Mouse (Mus musculus) heart, embryonic 13.5 days (tissue): ENCODE measurements around the gene Ncs1. TPM values are rescaled to one million over a fixed set of nuclear protein-coding genes. Genes with fewer than 3 reads are reported as not detected.

Source experiments
- ATAC-seq: fragments of 200-750 bp; cut with Nextera tagmentation; 2 replicates; pipeline ENCODE4 v1.8.0; 2017; ENCODE audit warnings: moderate TSS enrichment; ENCODE audit not compliant: insufficient number of reproducible peaks, low FRiP score, low TSS enrichment; ENCODE audit errors: extremely low read depth
- H3K27ac ChIP-seq: fragments of 300-500 bp; sonication (generic); replicated peaks from 2 replicates; pipeline ENCODE4 v1.5.1; 2015; ENCODE audit warnings: moderate library complexity, mild to moderate bottlenecking, inconsistent platforms
- H3K27me3 ChIP-seq: fragments of 300-500 bp; sonication (generic); replicated peaks from 2 replicates; pipeline ENCODE4 v1.6.1; 2015; ENCODE audit warnings: mild to moderate bottlenecking, inconsistent platforms
- H3K36me3 ChIP-seq: fragments of 300-500 bp; sonication (generic); 2 replicates; pipeline ENCODE4 v1.6.1; 2015; ENCODE audit warnings: mild to moderate bottlenecking, inconsistent platforms
- H3K4me1 ChIP-seq: fragments of 300-500 bp; sonication (generic); 2 replicates; pipeline ENCODE4 v1.6.1; 2015; ENCODE audit warnings: inconsistent platforms
- H3K4me2 ChIP-seq: fragments of 300-500 bp; sonication (generic); 2 replicates; pipeline ENCODE4 v1.6.1; 2015; ENCODE audit warnings: inconsistent platforms, mild to moderate bottlenecking, moderate library complexity
- H3K4me3 ChIP-seq: fragments of 300-500 bp; sonication (generic); 2 replicates; pipeline ENCODE4 v1.5.1; 2015; ENCODE audit warnings: moderate library complexity, mild to moderate bottlenecking, inconsistent platforms
- H3K9ac ChIP-seq: fragments of 300-500 bp; sonication (generic); 2 replicates; pipeline ENCODE4 v1.6.1; 2015; ENCODE audit warnings: inconsistent platforms, mild to moderate bottlenecking, moderate library complexity
- H3K9me3 ChIP-seq: fragments of 300-500 bp; sonication (generic); 2 replicates; pipeline ENCODE4 v1.6.1; 2016; ENCODE audit warnings: inconsistent platforms
- WGBS: fragments of 180-500 bp; shearing (Covaris S2); methylation state at CpG from one replicate; pipeline ENCODE4 v1.1.7; 2015; ENCODE audit warnings: mixed read lengths; 5-methylcytosine and 5-hydroxymethylcytosine counted together
- polyA plus RNA-seq: library from polyadenylated mRNA; unstranded; fragments of >200 nt; fragmentation: Nextera tagmentation; extraction: Ambion mirVana; gene quantifications from 2 replicates; pipeline ENCODE4 v1.2.1, GENCODE M21; 2015

The Ncs1 gene
- polyA plus RNA-seq, 1 experiment from 2014 or later = 36.3 TPM

GRCm38 (mm10) chr2:31259367-31259920 is 13.8 kb downstream of the Ncs1 start:
- H3K4me1 ChIP-seq = peaks cover 93% of the 10 kb centered on the region
- peak overlapping the region; percentile 58 for H3K4me3 ChIP-seq
- H3K27me3 ChIP-seq = no peaks in the 10 kb centered on the region
- no peaks in the 10 kb centered on the region for H3K9me3 ChIP-seq
- WGBS = 20% methylated on average over 9 of the region's 9 CpGs
- peak overlapping the region; percentile 87 for H3K4me2 ChIP-seq
- peak overlapping the region; percentile 96 for H3K27ac ChIP-seq
- peak overlapping the region; percentile 81 for H3K9ac ChIP-seq
- ATAC-seq = no peak
- H3K36me3 ChIP-seq = 0 out of 2 replicates have a peak, but pooled peaks cover 4% of the 10 kb centered on the region

- Histone ChIP-seq H3K4me3 (no peak overlapping the region), H3K27me3 (no peaks in the 10 kb centered on the region), H3K36me3 (0 out of 2 replicates have a peak, but pooled peaks cover 4% of the 10 kb centered on the region), H3K9ac (peak overlapping the region; percentile 47), H3K27ac (peak overlapping the region; percentile 96), H3K4me2 (no peak overlapping the region), H3K4me1 (peaks cover 93% of the 10 kb centered on the region), H3K9me3 (no peaks in the 10 kb centered on the region)
- ATAC-seq = no peak
- WGBS = 77% methylated on average over 8 of the region's 8 CpGs
Measured at GRCm38 (mm10) chr2:31260549-31260948, 14.9 kb downstream of the Ncs1 start.

GRCm38 (mm10) chr2:31263039-31263461 is 17.4 kb downstream of the Ncs1 start:
- Histone ChIP-seq H3K9ac (peak overlapping the region; percentile 65), H3K9me3 (no peaks in the 10 kb centered on the region), H3K36me3 (peaks cover 11% of the 10 kb centered on the region), H3K27me3 (no peaks in the 10 kb centered on the region), H3K27ac (peak overlapping the region; percentile 90), H3K4me1 (peaks cover 88% of the 10 kb centered on the region), H3K4me2 (no peak overlapping the region), H3K4me3 (no peak overlapping the region)
- WGBS = 41% methylated on average over 8 of the region's 8 CpGs
- ATAC-seq = no peak

- H3K9ac ChIP-seq = peak overlapping the region; percentile 65
- peak overlapping the region; percentile 45 for H3K4me2 ChIP-seq
- H3K36me3 ChIP-seq = peaks cover 11% of the 10 kb centered on the region
- no peaks in the 10 kb centered on the region for H3K9me3 ChIP-seq
- no peak overlapping the region for H3K4me3 ChIP-seq
- H3K27ac ChIP-seq = peak overlapping the region; percentile 90
- H3K27me3 ChIP-seq = no peaks in the 10 kb centered on the region
- 0 out of 2 replicates have a peak, but pooled peaks have one; percentile 22 for ATAC-seq
- H3K4me1 ChIP-seq = peaks cover 88% of the 10 kb centered on the region
- WGBS = 30% methylated on average over 10 of the region's 10 CpGs
Measured at GRCm38 (mm10) chr2:31263746-31264378, 18.2 kb downstream of the Ncs1 start.

GRCm38 (mm10) chr2:31267447-31267846 is 21.8 kb downstream of the Ncs1 start:
- peaks cover 63% of the 10 kb centered on the region for H3K4me1 ChIP-seq
- no peak for ATAC-seq

GRCm38 (mm10) chr2:31268631-31269030 is 23.0 kb downstream of the Ncs1 start:
- Histone ChIP-seq H3K4me3 (no peak overlapping the region), H3K4me1 (peaks cover 51% of the 10 kb centered on the region), H3K9ac (no peak overlapping the region), H3K4me2 (no peak overlapping the region), H3K27ac (no peak overlapping the region), H3K27me3 (no peaks in the 10 kb centered on the region), H3K9me3 (no peaks in the 10 kb centered on the region), H3K36me3 (peaks cover 26% of the 10 kb centered on the region)
- ATAC-seq = no peak
- 51% methylated on average over 5 of the region's 5 CpGs for WGBS

More at GRCm38 (mm10) chr2:31267447-31267846, 21.8 kb downstream of the Ncs1 start:
- Histone ChIP-seq H3K9ac (no peak overlapping the region), H3K36me3 (peaks cover 26% of the 10 kb centered on the region), H3K9me3 (no peaks in the 10 kb centered on the region), H3K27ac (no peak overlapping the region), H3K27me3 (no peaks in the 10 kb centered on the region), H3K4me2 (no peak overlapping the region), H3K4me3 (no peak overlapping the region)
- WGBS = 47% methylated on average over 6 of the region's 6 CpGs

- no peak overlapping the region for H3K9ac ChIP-seq
Measured at GRCm38 (mm10) chr2:31269188-31269587, 23.6 kb downstream of the Ncs1 start.

GRCm38 (mm10) chr2:31269847-31270246 is 24.2 kb downstream of the Ncs1 start:
- H3K4me1 ChIP-seq = peaks cover 39% of the 10 kb centered on the region
- no peak overlapping the region for H3K4me2 ChIP-seq
- H3K27ac ChIP-seq = no peak overlapping the region
- H3K9me3 ChIP-seq = no peaks in the 10 kb centered on the region
- no peak overlapping the region for H3K4me3 ChIP-seq
- no peak for ATAC-seq
- WGBS = 84% methylated on average over 10 of the region's 10 CpGs
- no peak overlapping the region for H3K9ac ChIP-seq
- no peaks in the 10 kb centered on the region for H3K27me3 ChIP-seq
- H3K36me3 ChIP-seq = peaks cover 26% of the 10 kb centered on the region

More at GRCm38 (mm10) chr2:31269188-31269587, 23.6 kb downstream of the Ncs1 start:
- Histone ChIP-seq H3K9me3 (no peaks in the 10 kb centered on the region), H3K36me3 (peaks cover 26% of the 10 kb centered on the region), H3K4me2 (no peak overlapping the region), H3K27ac (no peak overlapping the region), H3K4me3 (no peak overlapping the region), H3K27me3 (no peaks in the 10 kb centered on the region), H3K4me1 (peaks cover 46% of the 10 kb centered on the region)
- WGBS = 86% methylated on average over 6 of the region's 6 CpGs
- ATAC-seq = no peak

GRCm38 (mm10) chr2:31270470-31270869 is 24.8 kb downstream of the Ncs1 start:
- no peak overlapping the region for H3K4me2 ChIP-seq
- H3K4me3 ChIP-seq = no peak overlapping the region
- no peak overlapping the region for H3K27ac ChIP-seq
- no peak for ATAC-seq
- no peaks in the 10 kb centered on the region for H3K27me3 ChIP-seq
- no peaks in the 10 kb centered on the region for H3K9me3 ChIP-seq
- H3K9ac ChIP-seq = no peak overlapping the region
- H3K4me1 ChIP-seq = peaks cover 33% of the 10 kb centered on the region
- H3K36me3 ChIP-seq = peaks cover 31% of the 10 kb centered on the region
- 82% methylated on average over 8 of the region's 8 CpGs for WGBS

GRCm38 (mm10) chr2:31271071-31271470 is 25.4 kb downstream of the Ncs1 start:
- Histone ChIP-seq H3K36me3 (peaks cover 37% of the 10 kb centered on the region), H3K4me1 (peaks cover 27% of the 10 kb centered on the region), H3K27me3 (no peaks in the 10 kb centered on the region), H3K9me3 (no peaks in the 10 kb centered on the region), H3K27ac (no peak overlapping the region), H3K4me2 (no peak overlapping the region), H3K4me3 (no peak overlapping the region), H3K9ac (no peak overlapping the region)
- 85% methylated on average over 1 of the region's 1 CpGs for WGBS
- ATAC-seq = no peak

- Histone ChIP-seq H3K36me3 (peaks cover 41% of the 10 kb centered on the region), H3K9me3 (no peaks in the 10 kb centered on the region), H3K27ac (no peak overlapping the region), H3K9ac (no peak overlapping the region), H3K4me2 (no peak overlapping the region), H3K4me1 (peaks cover 24% of the 10 kb centered on the region), H3K27me3 (no peaks in the 10 kb centered on the region), H3K4me3 (no peak overlapping the region)
- 76% methylated on average over 6 of the region's 6 CpGs for WGBS
- no peak for ATAC-seq
Measured at GRCm38 (mm10) chr2:31274993-31275392, 29.4 kb downstream of the Ncs1 start.

- no peak for ATAC-seq
- no peak overlapping the region for H3K9ac ChIP-seq
- WGBS = 61% methylated on average over 6 of the region's 6 CpGs
Measured at GRCm38 (mm10) chr2:31277810-31278209, 32.2 kb downstream of the Ncs1 start.

More at GRCm38 (mm10) chr2:31277810-31278209, 32.2 kb downstream of the Ncs1 start:
- Histone ChIP-seq H3K27me3 (no peaks in the 10 kb centered on the region), H3K4me1 (peaks cover 24% of the 10 kb centered on the region), H3K4me3 (no peak overlapping the region), H3K9me3 (no peaks in the 10 kb centered on the region), H3K36me3 (peaks cover 47% of the 10 kb centered on the region), H3K27ac (peak overlapping the region; percentile 58), H3K4me2 (no peak overlapping the region)
